Mouse (Mus musculus): ENCODE results near the gene Tnfrsf17.

Gene Tnfrsf17

DNA sequence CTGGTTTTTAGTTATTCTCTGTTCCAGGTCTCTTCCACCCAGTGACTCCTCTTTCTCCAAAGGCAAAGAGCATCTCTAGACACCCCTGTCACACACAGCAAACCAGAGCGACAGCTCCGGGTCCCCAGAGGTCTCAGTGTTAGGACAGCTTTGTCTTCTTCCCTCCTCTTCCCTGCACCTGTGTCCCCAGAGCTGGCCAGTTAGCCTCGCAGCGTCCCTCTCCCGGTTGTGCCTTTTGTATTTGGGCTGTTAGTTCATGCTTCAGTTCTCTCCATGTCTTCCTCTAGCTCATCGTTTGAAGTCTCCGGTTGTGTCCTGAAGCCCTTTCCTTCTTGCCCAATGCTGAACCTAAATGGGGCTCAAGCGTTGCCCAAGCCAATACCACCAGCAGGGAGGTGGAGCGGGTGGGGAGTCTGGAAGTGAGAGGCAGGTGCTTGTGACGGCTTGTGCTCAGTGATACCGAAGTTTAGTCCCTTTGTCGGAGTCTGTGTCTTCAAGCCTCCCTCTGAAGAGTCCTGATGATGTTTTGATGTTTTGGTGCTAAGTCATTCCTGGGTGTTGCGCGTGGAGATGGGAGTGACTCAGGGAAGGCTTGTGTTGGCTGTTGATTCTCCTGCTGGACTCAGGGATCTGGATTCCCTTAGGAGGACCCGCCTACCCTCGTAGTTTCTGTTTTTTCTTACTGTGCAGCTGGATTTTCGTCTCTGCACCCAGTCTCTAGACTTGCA lies 9.9 kb downstream of the Tnfrsf17 start:
- no peak for TF ChIP-seq GATA4 (IDR thresholded peaks at IDR 0.05; ENCODE audit: insufficient replicate concordance, low read length)

DNA sequence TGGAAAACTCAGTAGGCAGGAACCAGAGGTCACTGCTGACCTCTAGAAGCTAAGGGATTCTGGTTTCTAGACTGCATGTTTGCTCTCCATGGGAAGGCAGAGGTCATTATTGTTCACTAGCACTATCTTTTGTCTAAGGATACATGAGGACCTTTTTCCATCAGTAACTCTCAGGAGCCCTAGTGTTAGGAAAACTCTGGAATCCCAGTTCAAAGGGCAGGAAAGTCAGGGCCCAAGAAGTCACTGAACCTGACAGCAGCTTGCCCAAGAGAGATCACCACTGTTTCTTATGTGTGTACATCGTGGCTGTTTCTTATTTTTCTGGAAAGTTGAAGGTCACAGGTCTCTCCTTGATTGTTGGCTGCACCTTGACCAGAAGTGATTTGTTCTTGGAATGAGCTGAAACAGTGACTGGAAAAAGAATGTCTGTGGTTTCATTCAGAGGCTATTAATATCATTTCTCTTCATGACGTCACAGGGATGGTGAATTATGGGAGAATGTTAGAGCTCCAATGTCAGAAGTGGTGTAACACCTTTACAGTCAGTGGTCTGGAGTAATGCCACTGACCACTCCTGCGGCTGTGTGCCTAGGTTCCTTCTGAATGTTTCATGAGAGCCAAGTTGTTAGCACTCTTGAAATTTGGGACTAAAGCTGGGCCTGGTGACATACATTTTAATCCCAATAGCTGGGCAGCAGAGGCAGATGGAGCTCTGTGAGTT lies 16.6 kb downstream of the Tnfrsf17 start:
- no peak for TF ChIP-seq GATA4 (IDR thresholded peaks at IDR 0.05; ENCODE audit: insufficient replicate concordance, low read length)

DNA sequence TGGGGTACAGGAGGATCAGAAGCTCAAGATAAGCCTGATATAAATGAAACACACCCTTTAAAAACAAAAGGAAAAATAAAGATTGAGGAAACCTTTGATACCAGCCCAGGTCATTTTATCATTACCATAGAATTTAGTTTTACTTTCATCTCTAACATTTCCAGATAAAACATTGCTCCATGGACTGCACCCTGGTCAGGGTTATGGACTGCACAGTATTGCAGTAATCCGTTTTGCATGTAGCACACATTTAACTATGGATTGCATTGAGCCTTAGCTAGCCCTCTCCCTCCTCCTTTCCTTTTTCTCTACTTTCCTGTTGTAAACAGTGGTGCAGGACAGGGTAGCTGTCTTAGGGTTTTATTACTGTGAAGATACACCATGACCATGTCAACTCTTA lies 17.4 kb downstream of the Tnfrsf17 start:
- TF ChIP-seq GATA4 (IDR thresholded peaks at IDR 0.05; ENCODE audit: insufficient replicate concordance, low read length) = no peak

DNA sequence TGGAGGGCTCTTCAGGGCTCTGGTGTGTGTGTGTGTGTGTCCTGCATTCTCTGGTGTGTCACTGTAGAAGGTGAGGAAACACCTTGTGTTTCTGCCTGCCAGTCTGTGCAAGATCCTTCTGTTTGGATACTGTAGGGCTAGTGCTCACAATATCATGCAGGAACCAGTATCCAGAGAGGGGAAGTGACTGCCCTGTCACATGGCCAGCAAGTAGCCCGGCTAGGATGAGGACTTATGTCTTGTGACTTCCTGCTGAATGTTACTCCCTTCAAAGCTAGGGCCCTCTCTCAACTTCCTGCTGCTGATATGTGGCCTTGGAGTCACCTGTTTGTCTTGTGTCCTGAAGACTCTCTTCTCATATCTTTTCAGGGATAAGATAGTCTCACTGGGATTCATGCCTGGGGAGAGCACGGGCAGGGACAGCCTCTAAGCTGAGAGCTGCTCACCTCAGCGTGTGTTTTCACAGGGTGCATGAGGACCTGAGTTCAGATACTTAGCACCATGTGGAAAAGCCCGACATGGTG lies 29.7 kb downstream of the Tnfrsf17 start:
- TF ChIP-seq GATA4 (IDR thresholded peaks at IDR 0.05; ENCODE audit: insufficient replicate concordance, low read length) = peak; percentile 92

DNA sequence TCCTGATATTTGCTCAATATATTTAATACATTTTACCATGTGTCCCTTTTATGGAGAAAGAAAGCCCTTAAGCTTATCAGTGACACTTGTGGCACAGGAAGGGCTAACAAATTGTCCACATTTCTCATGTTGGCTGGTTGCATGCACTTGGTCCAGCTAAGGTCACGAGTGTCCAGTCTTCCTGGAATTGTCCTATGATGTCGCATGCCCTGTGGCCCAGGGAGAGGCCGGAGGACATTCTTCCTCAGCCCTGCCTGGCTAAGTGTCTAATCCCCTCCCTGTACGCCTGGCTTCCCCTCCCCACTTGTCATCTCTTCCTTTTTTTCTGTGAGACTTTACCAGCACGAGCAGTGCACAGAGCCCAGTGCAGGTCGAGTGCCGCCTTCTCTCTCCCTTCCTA lies 38.3 kb downstream of the Tnfrsf17 start:
- peak; percentile 62; the same call in 1 of the 2 replicates for TF ChIP-seq GATA4 (IDR thresholded peaks at IDR 0.05; ENCODE audit: insufficient replicate concordance, low read length)

DNA sequence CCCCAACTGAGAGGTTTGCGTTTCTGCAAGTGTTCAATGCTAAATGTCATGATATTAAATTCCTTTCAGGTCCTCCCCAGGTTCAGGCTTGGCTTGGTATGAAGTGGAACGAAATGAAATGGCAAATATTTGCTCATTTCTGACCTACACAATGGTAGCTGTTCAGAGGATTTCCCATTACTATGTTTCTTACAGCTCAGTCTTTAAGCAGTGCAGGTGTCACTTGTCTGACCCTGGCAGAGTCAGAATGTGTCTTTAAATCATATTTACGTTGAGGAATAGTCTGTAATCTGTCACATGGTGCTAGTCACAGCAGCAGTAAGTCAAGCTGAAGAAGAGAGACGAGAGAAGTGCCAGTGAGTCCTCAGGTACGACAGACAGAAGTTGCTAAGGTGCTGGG lies 45.6 kb downstream of the Tnfrsf17 start:
- TF ChIP-seq GATA4 (IDR thresholded peaks at IDR 0.05; ENCODE audit: insufficient replicate concordance, low read length) = no peak

DNA sequence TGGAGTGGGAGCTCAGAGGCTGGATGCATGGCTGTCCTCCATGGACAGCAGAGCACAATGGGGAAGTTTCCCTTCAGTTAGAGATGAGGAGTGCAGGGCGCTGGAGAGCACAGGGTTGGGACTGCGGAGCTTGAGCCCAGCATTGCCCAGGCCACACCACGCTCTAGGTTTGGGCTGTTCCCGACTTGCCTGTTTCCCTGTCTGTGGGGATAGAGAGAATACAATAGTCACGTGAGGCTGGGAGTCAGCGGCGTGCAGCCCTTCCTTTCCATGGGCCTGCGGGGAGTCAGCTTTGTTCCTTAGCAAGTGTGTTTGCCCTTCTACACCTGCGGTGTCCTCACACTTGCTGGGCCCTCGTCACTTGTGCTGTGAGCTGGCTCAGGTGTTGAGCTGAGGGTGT lies 46.3 kb downstream of the Tnfrsf17 start:
- no peak for TF ChIP-seq GATA4 (IDR thresholded peaks at IDR 0.05; ENCODE audit: insufficient replicate concordance, low read length)

DNA sequence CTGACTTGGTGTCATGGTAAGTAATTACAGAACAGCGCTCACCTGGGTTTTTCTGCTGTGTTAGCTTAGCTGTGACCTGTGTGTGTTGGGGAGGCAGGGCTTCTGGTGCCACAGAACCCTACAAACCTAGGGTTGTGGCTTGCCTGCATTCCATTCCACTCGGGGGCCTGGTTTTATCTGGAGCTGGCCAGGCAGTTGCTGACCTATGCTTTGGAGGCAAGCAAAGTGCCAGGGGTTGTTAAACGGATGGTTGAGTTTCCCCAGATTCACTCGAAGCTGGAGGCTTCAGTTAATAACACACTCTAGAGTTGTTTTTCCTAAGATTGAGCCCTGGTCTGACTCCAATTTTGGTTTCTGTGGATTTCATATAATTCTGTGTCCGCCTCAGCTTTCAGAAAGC lies 52.0 kb downstream of the Tnfrsf17 start:
- no peak for TF ChIP-seq GATA4 (IDR thresholded peaks at IDR 0.05; ENCODE audit: insufficient replicate concordance, low read length)

DNA sequence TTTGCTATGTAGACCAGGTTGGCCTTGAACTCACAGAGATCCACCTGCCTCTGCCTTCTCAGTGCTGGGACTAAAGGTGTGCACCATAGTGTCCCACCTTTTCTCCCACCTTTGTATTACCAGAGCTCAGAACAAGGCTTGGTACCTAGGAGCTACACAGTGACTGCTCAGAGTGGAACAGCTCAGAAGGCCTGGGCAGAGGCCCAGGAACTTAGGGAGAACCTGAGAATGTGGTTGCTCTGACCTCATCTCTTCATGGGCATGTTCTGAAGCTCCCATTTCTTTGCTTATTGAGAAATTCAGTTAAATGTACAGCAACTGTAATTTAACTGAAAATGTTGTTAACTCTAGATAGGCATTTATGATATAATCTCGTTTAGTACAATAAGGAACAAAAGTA lies 53.2 kb downstream of the Tnfrsf17 start:
- TF ChIP-seq GATA4 (IDR thresholded peaks at IDR 0.05; ENCODE audit: insufficient replicate concordance, low read length) = no peak

DNA sequence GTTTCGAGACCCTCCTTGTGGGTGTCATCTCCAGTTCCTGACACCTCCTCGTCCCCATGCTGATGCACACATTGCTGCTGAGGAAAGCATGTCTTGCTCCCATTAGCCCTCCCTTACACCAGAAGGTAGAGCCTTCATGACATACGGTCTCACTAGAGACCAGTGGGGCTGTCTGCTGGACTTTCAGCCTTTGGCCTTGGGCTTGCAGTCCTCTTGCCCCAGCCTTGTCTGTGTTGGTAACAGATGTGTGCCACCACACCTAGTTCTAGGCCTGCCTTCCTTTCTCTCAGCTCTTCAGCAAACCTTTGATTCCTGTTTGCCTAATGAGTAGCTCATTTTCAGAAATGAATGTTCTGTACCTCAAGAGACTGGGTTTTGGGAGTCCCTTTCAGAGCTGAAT lies 54.8 kb downstream of the Tnfrsf17 start:
- TF ChIP-seq GATA4 (IDR thresholded peaks at IDR 0.05; ENCODE audit: insufficient replicate concordance, low read length) = no peak

DNA sequence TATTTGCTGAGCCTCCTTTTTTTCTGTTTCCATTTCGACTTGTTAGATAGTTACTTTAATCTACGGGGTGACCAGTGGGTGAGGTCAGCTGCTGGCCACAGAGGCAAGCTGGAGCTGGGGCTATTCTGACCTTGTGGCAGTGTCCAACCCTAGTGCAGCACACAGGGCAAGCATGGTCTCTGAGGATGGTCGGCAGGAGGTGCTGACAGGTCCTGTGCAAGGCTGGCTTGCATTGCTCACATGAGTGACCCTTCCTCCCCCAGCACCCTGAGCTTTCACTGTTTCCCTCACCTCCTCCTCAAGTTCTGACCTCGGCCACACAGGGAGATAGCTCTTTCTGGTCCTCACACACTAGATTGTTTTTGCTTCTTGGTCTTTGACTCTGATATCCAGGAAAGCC lies 55.5 kb downstream of the Tnfrsf17 start:
- no peak for TF ChIP-seq GATA4 (IDR thresholded peaks at IDR 0.05; ENCODE audit: insufficient replicate concordance, low read length)

DNA sequence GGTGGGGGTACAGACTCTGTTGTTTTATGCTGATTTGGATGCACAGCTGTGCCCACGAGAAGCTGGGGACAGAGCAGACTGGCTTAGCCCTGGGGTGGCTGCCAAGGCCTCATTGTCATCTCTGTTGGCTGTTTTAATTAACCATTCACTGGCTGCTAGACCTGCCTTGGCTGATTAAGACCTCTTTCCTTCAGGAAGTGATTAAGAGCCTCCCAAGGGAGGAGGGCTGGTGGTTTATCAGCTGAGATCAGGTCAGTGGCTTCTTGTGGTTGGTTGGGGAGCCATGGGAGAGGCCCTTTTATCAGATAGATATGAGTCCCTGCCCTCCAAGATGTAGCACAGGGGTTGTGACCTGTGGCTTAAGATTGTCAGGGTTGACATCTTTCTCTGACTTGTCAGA lies 56.0 kb downstream of the Tnfrsf17 start:
- no peak for TF ChIP-seq GATA4 (IDR thresholded peaks at IDR 0.05; ENCODE audit: insufficient replicate concordance, low read length)
